Mouse (Mus musculus) heart, embryonic 13.5 days (tissue): ENCODE results near the gene Gm973. TPM values are rescaled to one million over a fixed set of nuclear protein-coding genes. Genes with fewer than 3 reads are reported as not detected.

Source experiments
- ATAC-seq: fragments of 200-750 bp; cut with Nextera tagmentation; 2 replicates; pipeline ENCODE4 v1.8.0; 2017; ENCODE audit warnings: moderate TSS enrichment; ENCODE audit not compliant: insufficient number of reproducible peaks, low FRiP score, low TSS enrichment; ENCODE audit errors: extremely low read depth
- H3K27ac ChIP-seq: fragments of 300-500 bp; sonication (generic); replicated peaks from 2 replicates; pipeline ENCODE4 v1.5.1; 2015; ENCODE audit warnings: moderate library complexity, mild to moderate bottlenecking, inconsistent platforms
- H3K27me3 ChIP-seq: fragments of 300-500 bp; sonication (generic); replicated peaks from 2 replicates; pipeline ENCODE4 v1.6.1; 2015; ENCODE audit warnings: mild to moderate bottlenecking, inconsistent platforms
- H3K36me3 ChIP-seq: fragments of 300-500 bp; sonication (generic); 2 replicates; pipeline ENCODE4 v1.6.1; 2015; ENCODE audit warnings: mild to moderate bottlenecking, inconsistent platforms
- H3K4me1 ChIP-seq: fragments of 300-500 bp; sonication (generic); 2 replicates; pipeline ENCODE4 v1.6.1; 2015; ENCODE audit warnings: inconsistent platforms
- H3K4me2 ChIP-seq: fragments of 300-500 bp; sonication (generic); 2 replicates; pipeline ENCODE4 v1.6.1; 2015; ENCODE audit warnings: inconsistent platforms, mild to moderate bottlenecking, moderate library complexity
- H3K4me3 ChIP-seq: fragments of 300-500 bp; sonication (generic); 2 replicates; pipeline ENCODE4 v1.5.1; 2015; ENCODE audit warnings: moderate library complexity, mild to moderate bottlenecking, inconsistent platforms
- H3K9ac ChIP-seq: fragments of 300-500 bp; sonication (generic); 2 replicates; pipeline ENCODE4 v1.6.1; 2015; ENCODE audit warnings: inconsistent platforms, mild to moderate bottlenecking, moderate library complexity
- H3K9me3 ChIP-seq: fragments of 300-500 bp; sonication (generic); 2 replicates; pipeline ENCODE4 v1.6.1; 2016; ENCODE audit warnings: inconsistent platforms
- WGBS: fragments of 180-500 bp; shearing (Covaris S2); methylation state at CpG from one replicate; pipeline ENCODE4 v1.1.7; 2015; ENCODE audit warnings: mixed read lengths; 5-methylcytosine and 5-hydroxymethylcytosine counted together
- polyA plus RNA-seq: library from polyadenylated mRNA; unstranded; fragments of >200 nt; fragmentation: Nextera tagmentation; extraction: Ambion mirVana; gene quantifications from 2 replicates; pipeline ENCODE4 v1.2.1, GENCODE M21; 2015

Gm973 gene
- polyA plus RNA-seq, 1 experiment from 2014 or later, result 0.48 TPM

DNA sequence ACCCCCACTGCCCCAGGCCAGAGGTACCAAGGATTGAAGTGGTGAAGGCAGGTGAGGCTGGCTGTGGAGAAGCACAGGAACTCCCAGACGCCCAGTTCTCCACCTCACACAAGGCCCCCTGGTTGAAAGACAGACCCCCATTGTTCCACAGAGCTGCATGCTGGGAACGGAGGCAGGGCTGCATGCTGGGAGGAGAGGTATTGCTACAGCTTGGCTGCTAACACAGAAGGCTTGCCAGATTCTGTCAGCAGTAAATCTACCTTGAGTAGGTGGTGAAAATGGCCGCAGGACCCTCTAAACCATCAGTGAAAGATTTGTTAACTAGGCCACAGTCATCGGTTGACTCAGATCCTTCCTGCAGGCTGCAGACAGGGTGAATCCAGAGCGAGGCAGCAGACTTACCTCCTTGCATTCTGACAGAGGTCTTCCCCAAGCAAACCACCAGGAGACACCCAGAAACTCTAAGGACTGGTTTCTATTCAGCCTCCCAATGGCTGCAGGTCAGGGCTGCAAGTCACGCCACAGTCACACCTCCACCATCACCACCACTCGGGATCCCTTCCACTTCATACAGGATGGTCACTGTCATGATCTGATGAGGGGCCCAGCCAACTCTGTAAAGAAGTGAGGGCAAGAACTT, 33.1 kb downstream of the Gm973 start:
- H3K4me1 ChIP-seq, result peaks cover 4% of the 10 kb centered on the region; the same call in 1 of the 2 replicates
- no peak for ATAC-seq
- H3K27ac ChIP-seq, result no peak overlapping the region
- H3K36me3 ChIP-seq, result no peaks in the 10 kb centered on the region
- H3K4me2 ChIP-seq, result no peak overlapping the region
- H3K9me3 ChIP-seq, result no peaks in the 10 kb centered on the region; the same call in 1 of the 2 replicates
- H3K4me3 ChIP-seq, result no peak overlapping the region
- WGBS, result 63% methylated on average over 7 of the region's 7 CpGs
- H3K27me3 ChIP-seq, result peaks cover 16% of the 10 kb centered on the region
- no peak overlapping the region for H3K9ac ChIP-seq

- H3K4me3 ChIP-seq, result no peak overlapping the region
- peaks cover 16% of the 10 kb centered on the region for H3K27me3 ChIP-seq
- WGBS, result 42% methylated on average over 6 of the region's 6 CpGs
- H3K36me3 ChIP-seq, result no peaks in the 10 kb centered on the region
- no peak overlapping the region for H3K9ac ChIP-seq
- H3K27ac ChIP-seq, result no peak overlapping the region
- H3K4me2 ChIP-seq, result no peak overlapping the region
- H3K9me3 ChIP-seq, result no peaks in the 10 kb centered on the region; the same call in 1 of the 2 replicates
- ATAC-seq, result no peak
- peaks cover 4% of the 10 kb centered on the region; the same call in 1 of the 2 replicates for H3K4me1 ChIP-seq
Measured at GRCm38 (mm10) chr1:59550227-59550626, 34.2 kb downstream of the Gm973 start.

DNA sequence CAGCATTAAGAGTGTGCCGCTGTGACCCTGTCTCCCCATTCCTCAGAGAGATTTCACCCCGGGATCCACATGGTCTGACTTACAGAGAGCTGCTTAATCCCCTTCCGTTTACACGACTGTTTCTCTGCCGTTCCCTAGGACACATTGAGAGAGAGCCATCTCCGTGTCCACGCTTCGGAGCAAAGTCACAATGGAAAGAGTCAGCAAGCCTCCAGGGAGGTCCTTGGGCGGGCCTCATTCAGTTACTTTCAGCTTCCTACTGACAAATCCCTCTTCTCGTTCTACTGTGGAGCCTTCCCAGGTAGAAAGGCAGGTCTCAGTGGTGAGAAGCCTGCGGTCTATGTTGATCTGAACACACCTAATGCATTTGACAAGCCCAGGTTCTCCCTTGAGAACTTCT, 34.9 kb downstream of the Gm973 start:
- H3K9ac ChIP-seq, result no peak overlapping the region
- peaks cover 4% of the 10 kb centered on the region; the same call in 1 of the 2 replicates for H3K4me1 ChIP-seq
- WGBS, result 63% methylated on average over 11 of the region's 11 CpGs
- H3K27me3 ChIP-seq, result peaks cover 12% of the 10 kb centered on the region
- H3K9me3 ChIP-seq, result no peaks in the 10 kb centered on the region; the same call in 1 of the 2 replicates
- H3K36me3 ChIP-seq, result no peaks in the 10 kb centered on the region
- no peak for ATAC-seq
- H3K4me3 ChIP-seq, result no peak overlapping the region
- H3K4me2 ChIP-seq, result no peak overlapping the region
- H3K27ac ChIP-seq, result no peak overlapping the region

DNA sequence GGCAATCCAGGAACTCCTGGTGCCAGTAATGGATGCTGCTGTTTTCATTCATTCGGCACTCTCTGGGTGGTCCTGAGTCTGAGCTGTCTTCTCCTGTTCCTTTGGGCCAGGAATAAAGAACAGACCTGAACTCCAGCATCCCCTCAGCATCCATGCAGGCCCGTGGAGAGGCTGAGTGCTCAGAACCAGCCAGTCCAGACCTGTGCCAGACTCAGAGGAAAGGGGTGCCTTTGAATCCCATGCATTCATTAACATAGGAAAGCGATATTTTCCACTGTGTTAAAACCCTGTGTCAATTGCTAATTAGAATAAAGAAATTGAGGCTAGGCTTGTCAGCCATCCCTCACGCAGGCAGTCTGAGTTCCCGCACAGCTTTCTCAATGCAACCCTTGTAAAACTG, 37.6 kb downstream of the Gm973 start:
- Histone ChIP-seq H3K36me3 (no peaks in the 10 kb centered on the region), H3K27me3 (peaks cover 6% of the 10 kb centered on the region), H3K9ac (no peak overlapping the region), H3K4me3 (no peak overlapping the region), H3K27ac (no peak overlapping the region), H3K9me3 (no peaks in the 10 kb centered on the region; the same call in 1 of the 2 replicates), H3K4me1 (peaks cover 4% of the 10 kb centered on the region; the same call in 1 of the 2 replicates), H3K4me2 (no peak overlapping the region)
- WGBS, result 62% methylated on average over 5 of the region's 5 CpGs
- ATAC-seq, result no peak

- WGBS, result 75% methylated on average over 2 of the region's 2 CpGs
- no peak for ATAC-seq
Measured at GRCm38 (mm10) chr1:59563581-59563980, 47.5 kb downstream of the Gm973 start.

GRCm38 (mm10) chr1:59565804-59566203, 49.7 kb downstream of the Gm973 start:
- 68% methylated on average over 5 of the region's 5 CpGs for WGBS
- H3K27me3 ChIP-seq, result peaks cover 9% of the 10 kb centered on the region; the same call in 1 of the 2 replicates
- no peak overlapping the region for H3K4me2 ChIP-seq
- H3K9ac ChIP-seq, result no peak overlapping the region
- no peak overlapping the region for H3K4me3 ChIP-seq
- H3K9me3 ChIP-seq, result 0 out of 2 replicates have a peak, but pooled peaks cover 3% of the 10 kb centered on the region
- ATAC-seq, result no peak
- no peaks in the 10 kb centered on the region for H3K36me3 ChIP-seq
- H3K4me1 ChIP-seq, result no peaks in the 10 kb centered on the region
- no peak overlapping the region for H3K27ac ChIP-seq

More at GRCm38 (mm10) chr1:59563581-59563980, 47.5 kb downstream of the Gm973 start:
- Histone ChIP-seq H3K4me2 (no peak overlapping the region), H3K4me3 (no peak overlapping the region), H3K27me3 (peaks cover 6% of the 10 kb centered on the region; the same call in 1 of the 2 replicates), H3K9me3 (0 out of 2 replicates have a peak, but pooled peaks cover 3% of the 10 kb centered on the region), H3K36me3 (no peaks in the 10 kb centered on the region), H3K9ac (no peak overlapping the region), H3K27ac (no peak overlapping the region), H3K4me1 (no peaks in the 10 kb centered on the region)

GRCm38 (mm10) chr1:59566281-59566680, 50.2 kb downstream of the Gm973 start:
- no peak for ATAC-seq
- Histone ChIP-seq H3K36me3 (no peaks in the 10 kb centered on the region), H3K9ac (no peak overlapping the region), H3K27ac (no peak overlapping the region), H3K4me2 (no peak overlapping the region), H3K9me3 (0 out of 2 replicates have a peak, but pooled peaks cover 3% of the 10 kb centered on the region), H3K4me3 (no peak overlapping the region), H3K4me1 (no peaks in the 10 kb centered on the region), H3K27me3 (peaks cover 9% of the 10 kb centered on the region; the same call in 1 of the 2 replicates)
- WGBS, result 70% methylated on average over 7 of the region's 7 CpGs

- Histone ChIP-seq H3K4me2 (no peak overlapping the region), H3K27ac (no peak overlapping the region), H3K27me3 (peaks cover 9% of the 10 kb centered on the region; the same call in 1 of the 2 replicates), H3K9ac (no peak overlapping the region), H3K36me3 (no peaks in the 10 kb centered on the region), H3K4me3 (no peak overlapping the region), H3K9me3 (0 out of 2 replicates have a peak, but pooled peaks cover 3% of the 10 kb centered on the region), H3K4me1 (no peaks in the 10 kb centered on the region)
- 60% methylated on average over 6 of the region's 6 CpGs for WGBS
- ATAC-seq, result no peak
Measured at GRCm38 (mm10) chr1:59566926-59567325, 50.9 kb downstream of the Gm973 start.

DNA sequence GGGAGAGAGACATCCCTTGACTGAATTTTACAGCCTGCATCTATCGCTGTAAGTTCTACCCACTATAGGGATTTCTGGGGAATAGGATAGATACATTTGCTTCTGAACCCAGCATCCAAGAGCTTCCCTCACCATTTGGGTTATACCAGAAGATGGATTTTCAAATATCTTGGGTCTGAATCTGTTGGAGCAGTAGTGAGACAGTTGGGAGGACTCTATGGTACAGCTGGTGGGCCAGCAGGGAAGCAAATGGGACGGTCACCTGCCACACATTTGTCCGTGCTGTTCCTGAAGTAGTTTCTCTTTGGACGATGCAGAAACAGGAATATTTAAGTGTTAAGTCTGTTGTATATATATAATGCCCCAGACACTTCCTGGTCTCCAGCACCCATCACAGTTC, 51.5 kb downstream of the Gm973 start:
- peaks cover 9% of the 10 kb centered on the region; the same call in 1 of the 2 replicates for H3K27me3 ChIP-seq
- WGBS, result 83% methylated on average over 4 of the region's 4 CpGs
- H3K36me3 ChIP-seq, result no peaks in the 10 kb centered on the region
- no peak for ATAC-seq
- 0 out of 2 replicates have a peak, but pooled peaks cover 3% of the 10 kb centered on the region for H3K9me3 ChIP-seq
- no peaks in the 10 kb centered on the region for H3K4me1 ChIP-seq
- no peak overlapping the region for H3K9ac ChIP-seq
- H3K27ac ChIP-seq, result no peak overlapping the region
- H3K4me2 ChIP-seq, result no peak overlapping the region
- no peak overlapping the region for H3K4me3 ChIP-seq

GRCm38 (mm10) chr1:59568283-59568682, 52.2 kb downstream of the Gm973 start:
- ATAC-seq, result no peak
- Histone ChIP-seq H3K9ac (no peak overlapping the region), H3K27me3 (peaks cover 10% of the 10 kb centered on the region; the same call in 1 of the 2 replicates), H3K4me1 (no peaks in the 10 kb centered on the region), H3K36me3 (no peaks in the 10 kb centered on the region), H3K9me3 (0 out of 2 replicates have a peak, but pooled peaks cover under 1% of the 10 kb centered on the region), H3K4me2 (no peak overlapping the region), H3K4me3 (no peak overlapping the region), H3K27ac (no peak overlapping the region)
- 87% methylated on average over 1 of the region's 1 CpGs for WGBS

DNA sequence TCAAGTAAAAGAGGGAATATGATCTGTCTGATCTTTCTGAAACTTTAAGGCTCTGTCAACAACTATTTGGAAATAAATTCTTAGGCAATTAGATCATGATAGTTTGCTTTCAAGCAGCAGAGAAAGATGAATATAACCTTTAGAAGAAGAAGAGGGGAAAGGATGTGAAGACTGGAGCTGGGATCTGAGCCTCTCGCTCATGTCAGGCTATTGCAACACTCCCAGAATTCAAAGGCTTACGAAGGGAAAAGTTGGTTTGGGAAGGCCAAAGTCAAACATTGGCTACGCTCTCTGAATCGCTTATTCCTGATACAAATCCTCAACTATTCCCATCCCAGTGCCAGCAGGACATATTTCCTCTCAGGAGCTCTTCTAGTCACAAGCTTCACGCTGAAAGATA, 53.2 kb downstream of the Gm973 start:
- WGBS, result 85% methylated on average over 5 of the region's 5 CpGs
- no peak for ATAC-seq
- Histone ChIP-seq H3K27ac (no peak overlapping the region), H3K9me3 (no peaks in the 10 kb centered on the region), H3K4me1 (no peaks in the 10 kb centered on the region), H3K4me3 (no peak overlapping the region), H3K4me2 (no peak overlapping the region), H3K9ac (no peak overlapping the region), H3K27me3 (peaks cover 16% of the 10 kb centered on the region), H3K36me3 (no peaks in the 10 kb centered on the region)

DNA sequence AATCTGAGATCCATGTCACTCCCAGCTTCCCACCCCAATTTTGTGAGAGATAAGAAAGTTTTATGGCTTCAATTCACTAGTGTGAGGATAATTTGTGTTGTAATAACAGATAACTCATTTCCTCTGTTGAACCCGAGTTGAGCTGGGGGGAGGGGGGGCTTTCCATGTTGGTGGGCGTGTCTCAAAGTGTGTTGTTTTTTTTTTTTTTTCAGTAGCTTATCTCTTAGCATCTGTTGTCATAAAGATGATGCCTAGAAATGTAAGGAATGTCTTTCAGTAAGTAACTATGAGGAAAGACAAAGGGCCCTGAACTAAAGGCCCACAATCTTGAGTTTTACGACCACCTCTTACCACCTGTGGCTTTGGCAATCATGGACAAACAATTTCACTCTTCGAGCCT, 54.7 kb downstream of the Gm973 start:
- Histone ChIP-seq H3K4me3 (no peak overlapping the region), H3K9me3 (no peaks in the 10 kb centered on the region), H3K9ac (no peak overlapping the region), H3K27ac (no peak overlapping the region), H3K4me1 (no peaks in the 10 kb centered on the region), H3K4me2 (no peak overlapping the region), H3K27me3 (peaks cover 22% of the 10 kb centered on the region), H3K36me3 (no peaks in the 10 kb centered on the region)
- 63% methylated on average over 4 of the region's 4 CpGs for WGBS
- ATAC-seq, result no peak
